Mouse (Mus musculus) adrenal gland (tissue): Measurements from ENCODE around the gene Rbm11.

ENCODE experiments used
- intact Hi-C: fragments of 180-260 bp; cut with DNase I; formaldehyde crosslinking; loops from one replicate; pipeline ENCODE4 v1.15.1; 2025
- long read RNA-seq, 2 experiments: library from polyadenylated mRNA; unstranded; transcript quantifications; one replicate each; pipeline ENCODE4 v2.0.0; 2020; ENCODE audit warnings: borderline replicate concordance in 1 of 2; ENCODE audit not compliant: insufficient replicate concordance in 1 of 2

Rbm11 gene
- long read RNA-seq, experiment 1, partial matches to known transcripts, result 0 of 1 reads
- long read RNA-seq, experiment 1, other reads (novel, unspliced or antisense), result 0 of 1 reads
- long read RNA-seq, experiment 2, partial matches to known transcripts, result 0 of 1 reads
- long read RNA-seq, experiment 2, other reads (novel, unspliced or antisense), result 1 of 1 reads

DNA sequence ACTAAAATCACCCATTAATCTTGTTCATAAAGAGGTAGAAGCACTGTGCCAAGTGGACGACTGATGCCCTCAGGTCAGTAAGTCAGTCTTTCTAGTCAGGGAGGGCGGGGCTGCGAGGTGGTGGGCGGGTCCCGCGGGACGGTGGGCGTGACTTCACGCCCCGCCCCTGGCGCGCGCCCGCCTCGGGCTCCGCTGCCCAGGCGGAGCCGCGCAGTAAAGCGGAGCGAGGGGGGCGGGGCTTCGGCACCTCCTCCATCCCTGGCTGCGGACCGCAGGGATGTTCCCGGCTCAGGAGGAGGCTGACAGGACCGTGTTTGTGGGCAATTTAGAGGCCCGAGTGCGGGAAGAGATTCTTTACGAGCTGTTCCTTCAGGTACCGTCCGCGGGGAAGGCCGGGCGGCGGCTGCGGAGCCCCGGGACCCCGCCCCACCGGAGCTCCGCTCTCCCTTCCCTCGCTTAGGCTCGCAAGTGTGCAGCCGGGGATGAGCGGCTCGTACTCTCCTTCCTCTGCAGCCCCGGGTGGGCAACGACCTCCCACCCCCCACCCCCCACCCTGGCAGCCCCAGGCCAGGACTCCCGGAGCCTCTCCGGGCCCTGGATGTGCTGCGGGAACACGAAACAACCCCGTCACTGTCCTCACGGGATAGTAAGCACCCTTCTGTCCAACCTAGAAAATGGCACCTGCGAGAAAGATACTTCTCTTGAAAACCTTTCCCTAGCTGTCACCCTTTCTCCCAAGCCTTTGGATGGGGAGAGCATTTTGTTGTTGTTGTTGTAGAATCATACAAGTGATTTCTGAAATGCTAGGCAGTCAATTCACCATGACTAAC, at the start of gene Rbm11:
Gene Rbm11, plus strand, starts transcription at position 174 of the 830 bp plus-strand sequence.
- intact Hi-C loops, result no loop called here

DNA sequence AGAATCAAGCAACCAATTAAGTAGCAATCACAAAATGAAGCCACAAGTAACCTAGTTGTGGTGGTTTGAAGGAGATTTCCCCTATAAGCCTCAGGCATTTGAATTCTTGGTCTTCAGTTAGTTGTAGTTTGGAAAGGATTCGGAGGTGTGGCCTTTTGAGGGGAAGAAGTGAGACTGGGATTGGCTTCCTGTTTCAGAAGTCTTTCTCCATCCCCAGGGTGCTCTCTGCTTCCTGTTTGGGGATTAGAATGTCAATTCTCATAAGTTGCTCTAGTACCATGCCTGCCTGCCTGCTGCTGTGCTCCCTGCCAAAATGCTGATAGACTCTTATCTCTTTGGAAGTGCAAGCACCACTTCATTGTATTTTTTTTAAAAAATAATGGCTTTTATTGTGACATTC, 47.3 kb upstream of the Rbm11 start:
- intact Hi-C loops, result no loop called here

DNA sequence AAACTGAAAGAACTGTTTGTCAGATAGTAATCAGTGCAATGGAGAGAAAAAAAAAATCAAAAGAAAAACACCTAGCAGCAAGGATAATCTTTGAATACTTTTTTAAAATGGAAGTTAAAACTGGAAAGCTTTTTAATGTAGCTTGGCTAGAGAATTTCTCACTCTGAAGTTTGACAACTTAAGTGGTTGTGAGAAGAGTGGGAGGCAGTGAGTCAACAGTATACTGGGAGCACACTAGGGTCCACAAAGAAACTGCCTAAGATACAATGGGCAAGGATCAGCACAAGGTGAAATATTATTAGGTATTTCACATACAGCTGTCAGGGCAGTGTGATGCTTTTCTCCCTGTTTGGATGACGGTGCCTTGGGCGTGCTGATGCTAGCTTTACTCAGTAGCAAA, 29.7 kb upstream of the Rbm11 start:
- intact Hi-C loops, result no loop called here

DNA sequence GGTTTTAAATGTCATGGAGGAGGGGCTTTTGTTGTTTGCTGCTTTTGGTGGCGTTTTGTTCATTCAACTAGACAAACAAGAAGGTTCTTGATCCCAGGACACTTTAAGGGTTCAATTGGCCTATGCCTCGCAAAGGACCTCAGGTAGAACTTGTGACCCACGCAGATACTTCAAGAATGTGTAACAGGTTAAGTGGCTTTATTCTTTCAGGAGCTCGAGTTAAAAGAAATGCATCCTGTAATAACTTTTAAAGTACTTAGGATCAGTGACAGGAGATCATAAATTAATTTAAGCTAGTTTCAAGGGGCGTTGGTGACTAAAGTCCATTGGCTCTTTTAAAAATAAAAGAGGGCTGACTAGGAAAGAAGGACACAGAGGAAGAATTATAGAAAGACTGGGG, 10.4 kb upstream of the Rbm11 start:
- intact Hi-C loops, result no loop called here

DNA sequence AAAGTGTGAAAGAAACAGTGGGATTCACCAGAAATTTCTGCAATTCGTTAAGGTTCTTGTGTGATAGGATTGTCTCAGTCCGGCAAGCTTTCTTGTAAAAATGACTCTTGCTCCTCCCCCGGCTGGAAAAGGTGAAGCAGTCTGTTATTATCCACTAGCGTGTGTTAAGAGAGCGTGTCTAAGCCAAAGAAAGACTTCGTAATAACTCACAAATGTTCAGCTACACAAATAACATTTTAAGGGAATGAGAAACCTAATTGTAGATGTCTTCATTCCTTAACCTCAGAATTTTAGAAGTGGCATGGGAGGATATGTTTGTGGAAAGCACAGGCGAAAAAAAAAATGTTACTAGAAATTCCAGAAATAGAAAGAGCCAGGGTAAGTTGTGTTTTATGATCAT, 6.7 kb upstream of the Rbm11 start, which contains the start of gene Lipi:
Gene Lipi, minus strand, starts transcription at position 101 of the 400 bp plus-strand sequence.
- intact Hi-C loops, result no loop called here

DNA sequence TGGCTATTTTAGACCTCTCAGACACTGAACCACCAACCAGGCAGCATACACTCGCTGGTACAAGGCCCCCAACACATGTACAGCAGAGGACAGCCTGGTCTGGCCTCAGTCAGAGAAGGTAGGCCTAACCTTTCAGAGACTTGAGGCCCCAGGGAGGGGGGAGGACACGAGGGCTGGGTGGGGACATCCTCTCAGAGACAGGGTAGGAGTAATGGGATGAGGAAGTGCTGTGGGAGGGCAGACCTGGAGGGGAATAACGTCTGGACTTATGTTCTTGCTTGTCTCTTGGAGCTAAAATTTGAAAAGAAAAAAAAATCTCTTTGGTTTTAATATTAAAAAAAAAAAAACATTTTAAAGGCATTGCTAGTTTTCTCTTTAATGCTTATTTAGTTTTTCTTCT, 6.2 kb upstream of the Rbm11 start:
- intact Hi-C loops, result no loop called here

DNA sequence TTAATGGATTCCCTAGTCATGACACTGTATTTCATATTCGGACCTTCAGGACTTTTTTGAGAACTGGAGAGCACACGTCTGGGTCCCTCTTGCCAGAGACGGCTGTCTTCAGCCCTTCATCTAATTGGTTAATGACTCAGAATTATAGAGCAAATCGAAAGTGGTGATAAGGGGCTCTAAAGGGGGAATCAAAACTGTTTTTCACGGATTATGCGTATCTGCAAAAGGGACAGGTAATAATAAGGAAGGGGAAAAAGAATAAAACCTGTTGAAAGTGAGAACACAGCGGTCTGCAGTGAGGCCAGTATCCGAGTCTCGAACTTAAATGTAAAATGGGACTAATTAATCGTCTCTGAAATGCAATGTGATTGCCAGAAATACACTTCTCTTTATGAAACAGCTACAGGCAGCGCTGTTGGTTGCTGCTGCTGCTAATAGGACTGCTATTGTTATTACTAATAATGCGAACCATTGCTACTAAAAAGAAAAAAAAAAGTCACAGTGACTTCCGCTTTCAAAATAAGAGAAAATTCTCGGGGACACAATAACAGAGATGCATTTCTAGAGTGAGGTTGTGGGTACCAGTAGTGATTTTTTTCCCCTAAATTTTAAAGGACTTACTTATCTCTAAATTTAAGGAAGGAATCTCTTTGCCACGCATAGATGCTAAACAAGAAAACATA, 998 bp downstream of the Rbm11 start:
- intact Hi-C loops, result no loop called here

DNA sequence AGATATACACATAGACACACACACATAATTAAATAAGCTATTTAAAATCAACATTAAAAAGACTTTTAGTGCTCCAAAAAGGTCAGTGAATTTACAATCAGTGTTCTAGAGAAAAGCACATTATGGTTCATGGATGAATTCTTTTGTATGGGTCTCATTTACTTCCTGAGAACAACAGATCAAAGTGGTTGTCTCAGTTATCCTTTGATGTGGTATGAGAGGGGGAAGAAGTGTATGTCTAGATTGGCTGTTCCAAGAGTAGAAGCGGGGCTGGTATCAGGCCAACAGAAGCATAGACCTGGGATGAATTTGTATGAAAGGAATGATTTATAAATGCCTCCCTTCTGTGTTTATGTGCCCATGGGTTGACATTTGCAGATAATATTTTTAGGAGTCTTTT, 13.8 kb downstream of the Rbm11 start:
- intact Hi-C loops, result no loop called here

DNA sequence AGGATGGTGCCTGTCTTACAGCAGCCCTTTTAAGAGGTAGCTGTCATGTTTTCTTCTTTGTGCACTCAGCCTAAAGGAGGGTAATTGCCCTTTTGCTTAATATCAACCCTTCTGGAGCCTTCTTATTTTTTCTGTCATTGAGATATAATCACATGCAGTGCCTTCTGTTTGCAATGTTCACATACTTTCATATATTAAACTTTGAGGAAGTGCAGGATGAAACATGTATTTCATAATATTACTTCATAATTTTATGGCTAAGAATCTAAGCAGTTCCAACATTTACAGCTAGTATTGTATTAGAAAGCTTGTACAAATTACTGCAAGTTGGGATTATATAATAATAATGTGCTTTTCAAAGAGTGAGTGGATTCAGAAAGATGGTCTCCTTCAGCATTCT, 19.9 kb downstream of the Rbm11 start:
- intact Hi-C loops, result no loop called here

DNA sequence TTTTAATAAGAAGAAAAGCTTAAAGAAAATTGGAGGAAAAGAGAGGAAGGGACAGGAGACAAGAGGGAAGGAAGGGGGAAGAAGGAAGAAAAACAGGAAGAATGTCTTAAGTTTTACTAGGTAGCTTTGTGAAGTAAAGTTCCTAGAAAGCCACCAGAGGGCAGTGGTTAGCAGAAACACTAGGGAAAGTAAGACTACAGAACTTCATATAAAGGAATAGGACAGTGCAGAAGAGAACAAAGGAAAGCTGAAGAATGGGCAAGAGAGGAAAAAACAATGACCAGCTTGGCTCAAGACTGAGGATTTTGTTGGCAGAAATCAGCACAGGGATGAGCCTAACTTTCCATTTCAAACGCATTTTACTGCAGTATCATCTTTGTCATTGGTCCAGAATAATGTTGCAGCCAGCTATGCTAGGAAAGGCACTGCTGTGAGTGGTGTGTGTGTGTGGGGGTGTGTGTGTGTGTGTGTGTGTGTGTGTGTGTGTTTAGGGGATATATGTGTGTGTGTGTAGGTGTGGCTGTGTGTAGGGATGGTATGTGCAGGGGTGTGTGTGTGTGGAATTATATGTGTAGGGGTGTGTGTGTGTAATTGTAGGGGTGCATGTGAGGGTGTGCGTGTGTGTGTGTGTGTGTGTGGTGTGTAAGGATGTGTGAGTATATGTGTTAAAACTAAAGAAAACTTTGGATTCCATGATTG, 25.2 kb downstream of the Rbm11 start:
- intact Hi-C loops, result loop anchor here (5.0 kb wide), 1 partner anchor 1280 kb away; no protein-coding TSS in a partner anchor

DNA sequence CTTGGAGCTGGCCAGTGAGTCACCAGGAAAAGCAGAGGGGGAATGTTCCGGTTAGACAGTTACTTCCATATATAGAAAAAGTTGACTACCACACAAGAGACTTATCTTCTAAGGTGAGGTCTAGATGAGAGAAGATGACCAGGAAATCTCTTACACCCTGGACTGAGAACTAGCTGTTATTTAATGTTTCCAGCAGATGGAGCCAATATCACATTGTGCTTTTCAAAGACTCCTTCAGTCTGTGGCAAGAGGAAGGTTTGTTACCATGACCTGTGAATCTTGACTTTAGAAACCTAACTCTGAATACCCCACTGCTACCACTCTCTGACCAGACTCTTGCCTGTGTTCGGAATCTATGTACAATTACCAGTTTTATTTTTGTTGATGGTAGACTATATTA, 35.2 kb downstream of the Rbm11 start:
- intact Hi-C loops, result no loop called here
